In the genomic region with DNA sequence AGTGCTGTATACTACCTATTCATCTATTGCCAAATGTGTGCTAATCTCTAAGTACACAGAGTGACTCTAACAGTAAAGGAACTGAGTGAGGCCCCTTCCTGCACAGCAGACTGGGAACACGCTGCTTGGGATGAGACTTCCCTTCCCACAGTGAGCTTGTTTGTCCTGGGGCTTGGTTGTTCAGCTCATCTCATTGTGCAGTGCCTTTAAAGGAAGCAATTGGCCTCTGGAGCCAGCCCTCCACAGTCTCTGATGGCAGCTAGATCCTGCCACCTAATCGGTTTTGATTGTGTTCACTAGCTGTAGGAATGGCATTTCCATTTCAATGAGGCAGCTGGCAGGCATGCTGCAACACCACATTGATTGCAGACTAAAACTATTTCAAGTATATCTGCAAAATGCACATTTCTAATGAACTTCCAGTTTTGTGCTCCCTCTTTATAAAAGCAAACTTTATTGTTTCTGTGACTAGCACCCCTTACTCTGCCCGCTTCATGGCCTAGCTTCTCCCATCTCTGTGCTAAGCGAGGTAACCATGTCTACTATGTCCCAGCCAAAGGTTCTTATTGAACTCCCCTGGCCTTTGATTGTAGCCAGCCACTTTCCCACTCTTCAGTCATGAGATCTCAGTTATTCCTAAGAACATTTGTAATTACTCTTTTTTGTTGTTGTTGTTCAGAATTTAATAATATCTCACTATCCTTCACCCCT, we compare ENCODE assay signal across 11 mouse cellular contexts.
A peak's percentile ranks its signal among the peaks of the same experiment; 100 is the strongest.
DNase-seq lines count a peak whose midpoint lies in the region; ATAC-seq lines count a peak whose summit lies in the region.
"Had no signal": no experiment of that assay in that cellular context is flagged by ENCODE, and none has a peak within 500 bp of the region (broad histone marks: within the 10 kb centered on the region; RNA-seq: fewer than 3 reads in every experiment).

No protein-coding gene starts in this region.

- WGBS in heart, embryonic 14.5 days, result 55% methylated on average over 4 of the region's 4 CpGs
- 48% methylated on average over 4 of the region's 4 CpGs for WGBS in hindbrain, embryonic 11.5 days
- 32% methylated on average over 4 of the region's 4 CpGs for WGBS in midbrain, embryonic 10.5 days

- peaks cover 0 to 2% of the 10 kb centered on the region in 2 experiments; a peak in 1 of 4 replicates for H3K4me1 ChIP-seq in heart, embryonic 14.5 days (ENCODE audit: control insufficient read depth in 2 of 2, insufficient read depth in 2 of 2, low read length in 2 of 2)
- H3K4me1 ChIP-seq in hindbrain, embryonic 11.5 days (replicated peaks; ENCODE audit: control insufficient read depth, insufficient read depth, low read length), result no peaks in the 10 kb centered on the region
- peaks cover 19% of the 10 kb centered on the region for H3K4me1 ChIP-seq in midbrain, embryonic 10.5 days
- H3K4me1 ChIP-seq: stomach, embryonic 15.5 days had no signal

- 0 out of 2 replicates have a peak, but pooled peaks cover 2% of the 10 kb centered on the region for H3K9me3 ChIP-seq in heart, embryonic 14.5 days (ENCODE audit: control insufficient read depth, low read length)
- H3K9me3 ChIP-seq in hindbrain, embryonic 11.5 days (ENCODE audit: control insufficient read depth, low read length), result no peaks in the 10 kb centered on the region
- peaks cover 8% of the 10 kb centered on the region; the same call in 1 of the 2 replicates for H3K9me3 ChIP-seq in midbrain, embryonic 10.5 days (replicated peaks)
- H3K9me3 ChIP-seq: stomach, embryonic 15.5 days had no signal

- peak overlapping the region; percentile 17 to 39; a peak in 2 of 4 replicates for H3K27ac ChIP-seq in heart, embryonic 14.5 days (replicated peaks in 1 of 2; ENCODE audit: control insufficient read depth in 1 of 2, insufficient read depth in 1 of 2, low read depth in 2 of 2, low read length in 2 of 2)
- peak overlapping the region; percentile 14; the same call in 1 of the 2 replicates for H3K27ac ChIP-seq in hindbrain, embryonic 11.5 days (ENCODE audit: low read depth, low read length)
- peak overlapping the region; percentile 68 for H3K27ac ChIP-seq in midbrain, embryonic 10.5 days (replicated peaks)
- H3K27ac ChIP-seq: stomach, embryonic 15.5 days had no signal

- no peak overlapping the region for H3K4me2 ChIP-seq in heart, embryonic 14.5 days (ENCODE audit: low read length)
- no peak overlapping the region for H3K4me2 ChIP-seq in hindbrain, embryonic 11.5 days (replicated peaks; ENCODE audit: low read depth, low read length)
- H3K4me2 ChIP-seq: stomach, embryonic 15.5 days had no signal

- no peak for DNase-seq in heart, postnatal 14 days
- DNase-seq in ZHBTc4 (ENCODE audit: low read depth, low spot score), result peak; percentile 33
- DNase-seq in hindbrain, embryonic 11.5 days (ENCODE audit: low spot score), result peak; percentile 20
- peak; percentile 40 for DNase-seq in midbrain, embryonic 10.5 days (ENCODE audit: low spot score)
- DNase-seq in adrenal gland, postnatal 10 days, result no peak
- no peak for DNase-seq in thymus, postnatal 4 days
- DNase-seq: cerebellum, adult 18-20 months; retina, postnatal 1 day had no signal

- H3K36me3 ChIP-seq in heart, embryonic 14.5 days (ENCODE audit: control insufficient read depth, insufficient read depth, low read length), result no peaks in the 10 kb centered on the region
- H3K36me3 ChIP-seq in hindbrain, embryonic 11.5 days (ENCODE audit: control insufficient read depth, insufficient read depth, low read length), result no peaks in the 10 kb centered on the region
- H3K36me3 ChIP-seq in midbrain, embryonic 10.5 days, result no peaks in the 10 kb centered on the region
- H3K36me3 ChIP-seq: stomach, embryonic 15.5 days had no signal

- H3K9ac ChIP-seq in heart, embryonic 14.5 days (ENCODE audit: low read length), result no peak overlapping the region
- H3K9ac ChIP-seq in hindbrain, embryonic 11.5 days (ENCODE audit: low read depth, low read length), result no peak overlapping the region
- H3K9ac ChIP-seq: stomach, embryonic 15.5 days had no signal

- intact Hi-C loops in heart, postnatal 14 days (cut with DNase I), result no loop called here

- no peak for ATAC-seq in heart, embryonic 14.5 days (ENCODE audit: insufficient number of reproducible peaks, insufficient read depth, low FRiP score, low read depth)
- ATAC-seq in hindbrain, embryonic 11.5 days (ENCODE audit: low FRiP score), result peak; percentile 59; the same call in 1 of the 2 replicates
- ATAC-seq in cerebellum, adult (ENCODE audit: insufficient number of reproducible peaks, low FRiP score, low TSS enrichment), result no peak

- H3K4me3 ChIP-seq in heart, embryonic 14.5 days (ENCODE audit: control insufficient read depth in 1 of 2, insufficient read depth in 1 of 2, low read depth in 1 of 2, low read length in 2 of 2), result no peak overlapping the region
- H3K4me3 ChIP-seq in hindbrain, embryonic 11.5 days (ENCODE audit: low read depth, low read length), result no peak overlapping the region
- H3K4me3 ChIP-seq in midbrain, embryonic 10.5 days, result no peak overlapping the region
- H3K4me3 ChIP-seq: stomach, embryonic 15.5 days had no signal

- no peaks in the 10 kb centered on the region for H3K27me3 ChIP-seq in heart, embryonic 14.5 days (ENCODE audit: control insufficient read depth, insufficient read depth, low read length)
- H3K27me3 ChIP-seq in hindbrain, embryonic 11.5 days (ENCODE audit: control insufficient read depth, insufficient read depth, low read length), result no peaks in the 10 kb centered on the region
- no peaks in the 10 kb centered on the region for H3K27me3 ChIP-seq in midbrain, embryonic 10.5 days (ENCODE audit: low read depth, poor library complexity, severe bottlenecking)
- H3K27me3 ChIP-seq: stomach, embryonic 15.5 days had no signal

Comparison
In these comparisons a context has a peak if more than half of its experiments do, and no peak if none do; other contexts are left out.
1. H3K27ac ChIP-seq: peak in every context shown above with its lines; median percentile 68 in midbrain, embryonic 10.5 days; 28 in heart, embryonic 14.5 days; 14 in hindbrain, embryonic 11.5 days.
2. DNase-seq: peak in ZHBTc4 (single experiment), hindbrain, embryonic 11.5 days (single experiment) and midbrain, embryonic 10.5 days (single experiment); none in heart, postnatal 14 days (0 of 2), adrenal gland, postnatal 10 days (single experiment) and thymus, postnatal 4 days (single experiment).